Mouse (Mus musculus) ovary, postnatal 14 days (tissue): ENCODE measurements around the gene Arl5c.
"Not testable (repeated sequence)": the region's sequence is repeated elsewhere in the genome, so short reads cannot be mapped to it uniquely, and the experiment has no call there.

Source experiments
- DNase-seq: peaks from one replicate; pipeline ENCODE4 v3.0.0; 2022; ENCODE audit warnings: low spot score

Arl5c gene

GRCm38 (mm10) chr11:97958641-97959299 is 37.2 kb downstream of the Arl5c start:
- DNase-seq: no peak

- no peak for DNase-seq
Measured at GRCm38 (mm10) chr11:97956905-97957560, 38.9 kb downstream of the Arl5c start.

GRCm38 (mm10) chr11:97955915-97956314 is 40.1 kb downstream of the Arl5c start:
- no peak for DNase-seq

GRCm38 (mm10) chr11:97955146-97955902 is 40.7 kb downstream of the Arl5c start:
- DNase-seq: no peak

- no peak for DNase-seq
Measured at GRCm38 (mm10) chr11:97954469-97955141, 41.4 kb downstream of the Arl5c start.

GRCm38 (mm10) chr11:97953939-97954275 is 42.1 kb downstream of the Arl5c start:
- no peak for DNase-seq

- no peak for DNase-seq
Measured at GRCm38 (mm10) chr11:97953179-97953938, 42.6 kb downstream of the Arl5c start.

GRCm38 (mm10) chr11:97952367-97953006 is 43.5 kb downstream of the Arl5c start:
- no peak for DNase-seq

- DNase-seq: no peak
Measured at GRCm38 (mm10) chr11:97949703-97950475, 46.1 kb downstream of the Arl5c start.

- DNase-seq: no peak
Measured at GRCm38 (mm10) chr11:97947426-97947825, 48.6 kb downstream of the Arl5c start.

GRCm38 (mm10) chr11:97945738-97946289 is 50.2 kb downstream of the Arl5c start:
- not testable (repeated sequence) for DNase-seq

GRCm38 (mm10) chr11:97945031-97945430 is 51.0 kb downstream of the Arl5c start:
- DNase-seq: no peak

GRCm38 (mm10) chr11:97943256-97943655 is 52.7 kb downstream of the Arl5c start:
- no peak for DNase-seq

- no peak for DNase-seq
Measured at GRCm38 (mm10) chr11:97942420-97943111, 53.4 kb downstream of the Arl5c start.
